Mouse (Mus musculus) layer of hippocampus, postnatal 14 days (tissue): ENCODE data around the gene Rasgrp2. TPM values are rescaled to one million over a fixed set of nuclear protein-coding genes. Genes with fewer than 3 reads are reported as not detected.

Experiments
- total RNA-seq, 2 experiments: library from RNA; stranded (reverse); gene quantifications; 2 replicates each; pipeline ENCODE4 v1.2.3; 2021

Rasgrp2 gene
- total RNA-seq, 2 experiments from 2014 or later, result 40.2 to 44.9 TPM

Other genes starting within 250 kb of the Rasgrp2 start
- not detected for gene Majin, start 215.0 kb upstream of the Rasgrp2 start, total RNA-seq
- not detected for gene Gpha2, start 173.0 kb upstream of the Rasgrp2 start, total RNA-seq
- gene Ppp2r5b, start 163.5 kb upstream of the Rasgrp2 start, total RNA-seq, result 100 to 1,000 TPM; 158 to 170 TPM
- 10 to 100 TPM; 35.9 to 38.2 TPM for gene Atg2a, start 157.7 kb upstream of the Rasgrp2 start, total RNA-seq
- gene Ehd1, start 122.6 kb upstream of the Rasgrp2 start, total RNA-seq, result 10 to 100 TPM; 68.8 to 79.0 TPM
- gene Cdc42bpg, start 92.9 kb upstream of the Rasgrp2 start, total RNA-seq, result 1 to 10 TPM; 4.9 to 5.6 TPM
- gene Men1, start 64.4 kb upstream of the Rasgrp2 start, total RNA-seq, result 10 to 100 TPM; 66.4 to 68.2 TPM
- gene Map4k2, start 58.2 kb upstream of the Rasgrp2 start, total RNA-seq, result 10 to 100 TPM; 82.6 to 85.8 TPM
- 100 to 1,000 TPM; 182 to 189 TPM for gene Sf1, start 35.6 kb upstream of the Rasgrp2 start, total RNA-seq
- 10 to 100 TPM; 28.0 to 37.5 TPM for gene Pygm, start 14.9 kb upstream of the Rasgrp2 start, total RNA-seq
- 100 to 1,000 TPM; 549 to 577 TPM for gene Nrxn2, start 19.4 kb downstream of the Rasgrp2 start, total RNA-seq
- 1 to 10 TPM; 1.5 to 2.4 TPM for gene Slc22a12, start 143.7 kb downstream of the Rasgrp2 start, total RNA-seq